Mouse (Mus musculus): ENCODE results near the gene Add1. TPM values are rescaled to one million over a fixed set of nuclear protein-coding genes. Genes with fewer than 3 reads are reported as not detected.

Add1 gene
- total RNA-seq, 1 experiment from 2014 or later = 418 TPM

- ATAC-seq (ENCODE audit: extremely low read depth, insufficient number of reproducible peaks, low FRiP score, poor library complexity, severe bottlenecking) = no peak
These were observed 84.1 kb downstream of the Add1 start for GRCm38 (mm10) chr5:34657556-34657955.

GRCm38 (mm10) chr5:34659686-34660590 lies 86.5 kb downstream of the Add1 start, which contains the start of the genes Nop14 and Grk4:
Gene Nop14, minus strand, starts transcription at chr5:34660148.
Gene Grk4, plus strand, starts transcription at chr5:34660379.
- peak; percentile 96 for ATAC-seq (ENCODE audit: extremely low read depth, insufficient number of reproducible peaks, low FRiP score, poor library complexity, severe bottlenecking)

GRCm38 (mm10) chr5:34660591-34661130 lies 87.2 kb downstream of the Add1 start:
- no peak for ATAC-seq (ENCODE audit: extremely low read depth, insufficient number of reproducible peaks, low FRiP score, poor library complexity, severe bottlenecking)

DNA sequence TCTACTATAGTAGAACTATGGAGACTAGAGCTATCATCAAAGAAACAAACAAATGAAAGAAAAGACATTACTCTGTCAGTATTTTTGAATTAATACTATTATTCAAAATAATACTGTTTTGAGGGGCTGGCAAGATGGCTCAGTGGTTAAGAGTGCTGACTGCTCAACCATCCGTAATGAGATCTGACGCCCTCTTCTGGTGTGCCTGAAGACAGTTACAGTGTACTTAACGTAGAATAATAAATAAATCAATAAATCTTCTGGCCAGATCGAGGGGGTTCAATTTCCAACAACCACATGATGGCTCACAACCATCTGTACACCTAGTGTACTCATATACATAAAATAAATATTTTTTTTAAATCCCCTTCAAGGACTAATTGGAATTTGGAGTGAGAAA lies 88.4 kb downstream of the Add1 start:
- ATAC-seq (ENCODE audit: extremely low read depth, insufficient number of reproducible peaks, low FRiP score, poor library complexity, severe bottlenecking) = no peak

- no peak for ATAC-seq (ENCODE audit: extremely low read depth, insufficient number of reproducible peaks, low FRiP score, poor library complexity, severe bottlenecking)
These were observed 89.8 kb downstream of the Add1 start for GRCm38 (mm10) chr5:34663231-34663630.

DNA sequence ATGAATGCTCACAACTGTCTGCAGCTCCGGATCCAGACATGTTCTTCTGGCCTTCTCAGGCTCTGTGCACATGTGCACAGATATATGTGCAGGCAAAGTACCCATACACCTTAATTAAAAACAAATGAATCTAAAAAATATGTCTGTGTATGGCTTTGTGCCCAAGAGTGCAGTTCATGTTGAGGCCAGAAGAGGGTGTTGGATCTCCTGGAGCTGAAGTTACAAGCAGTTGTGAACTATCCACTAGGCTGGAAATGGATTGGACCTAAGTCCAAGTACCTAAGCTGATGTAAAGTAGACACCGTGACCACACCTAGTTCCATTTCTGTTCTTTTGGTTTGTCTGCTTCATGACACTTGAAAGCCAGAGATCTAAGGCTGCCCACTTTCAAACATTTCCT lies 96.0 kb downstream of the Add1 start:
- no peak for ATAC-seq (ENCODE audit: extremely low read depth, insufficient number of reproducible peaks, low FRiP score, poor library complexity, severe bottlenecking)

DNA sequence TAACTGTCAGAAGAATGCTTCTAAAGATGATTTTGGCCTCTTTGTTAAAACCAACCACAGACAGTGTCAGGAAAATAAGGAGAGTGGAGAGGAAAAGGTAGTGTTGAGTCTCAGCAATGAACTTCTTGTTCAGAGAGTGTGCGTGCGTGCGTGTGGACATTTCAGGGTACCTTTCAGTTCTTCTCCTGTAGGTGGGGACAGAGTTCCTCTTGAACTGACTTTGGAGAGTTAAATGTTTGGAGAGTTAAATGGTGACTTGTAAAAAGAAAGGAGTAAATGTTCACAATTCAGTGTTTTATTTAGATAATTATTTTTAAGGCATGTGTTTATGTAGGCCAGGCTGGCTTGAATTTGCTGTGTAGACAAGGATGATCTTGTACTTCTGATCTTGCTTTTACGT lies 96.8 kb downstream of the Add1 start:
- no peak for ATAC-seq (ENCODE audit: extremely low read depth, insufficient number of reproducible peaks, low FRiP score, poor library complexity, severe bottlenecking)

Other genes with a start within 250 kb of the Add1 start
- gene Rnf4, start 237.4 kb upstream of the Add1 start, total RNA-seq (2017) = 99.3 and 105 TPM in 2 replicates
- gene Fam193a, start 203.7 kb upstream of the Add1 start, total RNA-seq (2017) = 69.5 and 75.7 TPM in 2 replicates
- gene Tnip2, start 59.7 kb upstream of the Add1 start, total RNA-seq (2017) = 69.4 and 75.8 TPM in 2 replicates
- 105 and 107 TPM in 2 replicates for gene Sh3bp2, start 47.8 kb upstream of the Add1 start, total RNA-seq (2017)
- 28.6 and 36.0 TPM in 2 replicates for gene Mfsd10, start 63.5 kb downstream of the Add1 start, total RNA-seq (2017)
- 33.3 and 36.9 TPM in 2 replicates for gene Nop14, start 86.5 kb downstream of the Add1 start, total RNA-seq (2017)
- 9.9 and 11.8 TPM in 2 replicates for gene Grk4, start 86.7 kb downstream of the Add1 start, total RNA-seq (2017)
- gene Htt, start 188.1 kb downstream of the Add1 start, total RNA-seq (2017) = 27.9 and 30.7 TPM in 2 replicates